Mouse (Mus musculus): ENCODE measurements at regions not wholly inside any gene's neighbourhood (a gene's known extent, or its start where the extent isn't known, plus 50 kb on each side); places are given as distances from the start of the nearest gene placed in this dataset.

DNA sequence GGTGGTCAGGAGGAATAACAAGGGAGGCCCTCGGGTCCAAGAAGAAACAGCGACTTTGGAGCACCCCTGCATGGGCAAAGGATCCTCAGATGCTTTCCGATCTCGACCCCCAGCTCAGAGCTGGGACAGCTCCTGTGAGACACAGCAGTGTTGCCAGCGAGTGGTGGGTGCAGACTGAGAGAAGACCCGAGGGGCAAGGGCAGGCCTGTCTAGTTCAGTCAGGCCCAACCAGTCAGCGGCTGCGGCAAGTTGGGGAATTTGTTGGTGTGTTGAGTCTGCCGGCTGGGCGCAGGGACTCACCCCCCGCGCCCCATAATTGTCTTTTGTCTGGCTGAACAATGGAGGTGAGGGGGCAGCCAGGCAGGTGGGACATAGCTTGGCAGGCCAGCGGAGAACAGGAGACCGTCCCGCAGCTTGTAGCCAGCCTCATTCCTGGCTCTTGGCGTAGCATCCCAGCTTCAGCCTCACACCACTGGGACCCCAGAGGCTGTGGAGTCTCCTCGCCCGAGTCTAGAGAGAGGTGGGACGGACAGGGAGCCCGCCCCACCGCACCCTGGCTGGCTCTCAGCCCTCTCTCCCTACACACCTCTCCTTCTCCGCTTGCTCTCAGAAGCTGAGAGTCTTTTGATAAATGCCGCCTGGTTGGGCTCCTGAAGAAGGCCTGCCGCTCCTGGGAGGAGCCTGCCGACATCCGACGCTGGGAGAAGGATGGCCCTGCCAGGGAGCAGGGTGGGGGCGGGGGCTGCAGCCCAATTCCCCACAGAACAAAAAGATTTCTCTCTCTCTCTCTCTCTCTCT, 96.5 kb upstream of the Pja1 start:
- no peak for ATAC-seq (replicated peaks in 1 of 2; ENCODE audit: insufficient read depth in 1 of 2, low FRiP score in 2 of 2, low TSS enrichment in 1 of 2, low read depth in 1 of 2, poor library complexity in 2 of 2, severe bottlenecking in 2 of 2)

DNA sequence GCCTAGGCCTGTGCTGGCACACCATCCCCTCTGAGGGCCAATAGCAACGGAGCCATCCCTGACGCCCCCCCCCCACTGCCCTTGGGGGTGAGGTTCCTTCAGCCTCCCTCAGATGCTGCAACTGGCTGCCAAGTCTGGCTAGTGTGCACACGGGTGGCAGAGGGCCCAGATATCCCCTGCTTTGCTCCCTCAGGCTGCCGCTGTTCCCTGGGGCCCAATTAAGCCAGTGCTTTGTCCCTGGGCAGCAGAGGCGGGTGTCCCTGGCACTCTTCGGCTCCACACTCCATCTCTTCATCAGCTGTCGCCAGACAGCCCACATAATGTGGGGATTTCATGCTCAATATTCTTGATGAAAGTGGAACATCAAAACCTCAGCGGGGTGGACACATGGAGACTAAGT, 90.9 kb upstream of the Pja1 start:
- no peak for ATAC-seq (replicated peaks in 1 of 2; ENCODE audit: insufficient read depth in 1 of 2, low FRiP score in 2 of 2, low TSS enrichment in 1 of 2, low read depth in 1 of 2, poor library complexity in 2 of 2, severe bottlenecking in 2 of 2)

- ATAC-seq (replicated peaks in 1 of 2; ENCODE audit: insufficient read depth in 1 of 2, low FRiP score in 2 of 2, low TSS enrichment in 1 of 2, low read depth in 1 of 2, poor library complexity in 2 of 2, severe bottlenecking in 2 of 2): no peak
These were observed 89.6 kb upstream of the Pja1 start for GRCm38 (mm10) chrX:99560699-99561098.

DNA sequence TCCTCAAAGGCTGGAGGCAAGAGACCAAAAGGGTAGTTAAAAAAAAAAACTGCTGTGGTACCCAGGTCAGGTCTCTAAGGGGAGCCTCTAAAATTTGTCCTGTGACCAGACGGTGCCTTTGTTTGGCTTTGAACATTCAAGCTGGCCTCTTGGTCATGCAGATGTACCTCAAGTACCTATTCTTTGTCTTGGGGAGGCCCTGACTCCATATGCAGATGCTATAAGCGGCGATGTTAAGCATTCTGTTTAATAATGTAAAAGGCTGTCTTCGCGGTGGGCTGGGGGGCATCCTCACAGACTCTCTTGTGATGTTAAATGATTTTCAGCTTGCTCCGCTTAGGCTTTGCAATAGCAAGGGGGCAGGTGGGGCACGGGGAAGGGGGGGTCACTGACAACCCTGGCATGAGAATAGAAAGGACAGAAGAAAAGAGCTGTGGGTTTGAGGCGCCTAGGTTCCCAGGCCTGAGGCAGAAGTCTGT, 85.8 kb upstream of the Pja1 start:
- no peak for ATAC-seq (replicated peaks in 1 of 2; ENCODE audit: insufficient read depth in 1 of 2, low FRiP score in 2 of 2, low TSS enrichment in 1 of 2, low read depth in 1 of 2, poor library complexity in 2 of 2, severe bottlenecking in 2 of 2)

- ATAC-seq (replicated peaks in 1 of 2; ENCODE audit: insufficient read depth in 1 of 2, low FRiP score in 2 of 2, low TSS enrichment in 1 of 2, low read depth in 1 of 2, poor library complexity in 2 of 2, severe bottlenecking in 2 of 2): no peak
These were observed 85.1 kb upstream of the Pja1 start for GRCm38 (mm10) chrX:99555976-99556781.

DNA sequence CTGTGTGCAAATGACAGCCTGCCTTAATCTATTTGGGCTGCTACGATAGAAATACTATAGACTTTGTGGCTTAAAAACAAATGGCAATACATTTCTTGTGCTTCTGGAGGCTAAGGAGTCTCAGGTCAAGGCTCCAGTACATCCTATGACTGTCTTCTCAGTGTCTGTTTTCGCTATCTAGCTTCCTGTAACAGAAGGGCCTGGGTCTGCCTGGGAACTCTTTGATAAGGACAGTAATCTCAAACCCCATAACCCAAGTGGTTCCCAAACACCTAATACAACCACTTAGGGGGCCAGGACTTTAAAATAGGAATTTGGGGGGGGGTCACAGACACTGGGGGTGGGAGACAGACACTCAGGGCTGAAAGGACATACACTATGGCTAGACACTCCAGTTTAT, 81.7 kb upstream of the Pja1 start:
- no peak for ATAC-seq (replicated peaks in 1 of 2; ENCODE audit: insufficient read depth in 1 of 2, low FRiP score in 2 of 2, low TSS enrichment in 1 of 2, low read depth in 1 of 2, poor library complexity in 2 of 2, severe bottlenecking in 2 of 2)

- ATAC-seq (replicated peaks in 1 of 2; ENCODE audit: insufficient read depth in 1 of 2, low FRiP score in 2 of 2, low TSS enrichment in 1 of 2, low read depth in 1 of 2, poor library complexity in 2 of 2, severe bottlenecking in 2 of 2): peak; percentile 32 to 82
These were observed 79.1 kb upstream of the Pja1 start for GRCm38 (mm10) chrX:99550057-99550760.

DNA sequence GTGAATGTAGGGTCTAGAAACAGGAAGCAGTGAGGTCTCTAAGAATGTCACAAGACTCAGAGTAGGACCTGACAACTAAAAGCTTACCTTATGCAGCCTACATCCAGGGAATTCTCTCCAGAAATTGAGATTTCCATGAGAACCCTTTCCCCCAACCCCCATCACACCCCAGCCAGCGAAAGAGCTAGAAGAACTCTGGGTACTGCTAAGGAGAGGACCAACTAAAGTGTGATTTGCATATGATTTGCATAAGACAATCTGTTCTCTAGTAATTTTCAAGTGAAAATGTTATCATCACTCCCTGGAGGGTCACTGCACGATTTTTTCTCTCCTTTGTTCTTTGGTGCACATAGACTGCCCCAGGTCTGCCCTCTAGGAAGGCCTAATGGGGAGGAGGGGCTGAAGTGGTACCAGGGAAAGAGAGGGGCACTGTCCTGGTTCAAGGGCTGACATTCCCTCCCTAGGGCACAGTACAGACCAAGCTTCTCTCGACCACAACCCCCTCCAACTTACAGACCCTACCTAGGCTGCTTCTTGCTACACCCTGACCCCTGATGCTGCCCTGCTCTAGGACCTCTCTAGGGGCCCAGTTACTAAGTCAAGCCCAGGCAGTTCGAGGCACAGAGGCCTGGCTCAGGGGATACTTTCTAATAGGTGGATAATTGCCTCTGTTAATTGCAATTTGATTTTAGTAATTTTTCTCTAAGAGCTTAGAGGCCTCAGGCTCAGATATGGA, 77.4 kb upstream of the Pja1 start:
- no peak for ATAC-seq (replicated peaks in 1 of 2; ENCODE audit: insufficient read depth in 1 of 2, low FRiP score in 2 of 2, low TSS enrichment in 1 of 2, low read depth in 1 of 2, poor library complexity in 2 of 2, severe bottlenecking in 2 of 2)

DNA sequence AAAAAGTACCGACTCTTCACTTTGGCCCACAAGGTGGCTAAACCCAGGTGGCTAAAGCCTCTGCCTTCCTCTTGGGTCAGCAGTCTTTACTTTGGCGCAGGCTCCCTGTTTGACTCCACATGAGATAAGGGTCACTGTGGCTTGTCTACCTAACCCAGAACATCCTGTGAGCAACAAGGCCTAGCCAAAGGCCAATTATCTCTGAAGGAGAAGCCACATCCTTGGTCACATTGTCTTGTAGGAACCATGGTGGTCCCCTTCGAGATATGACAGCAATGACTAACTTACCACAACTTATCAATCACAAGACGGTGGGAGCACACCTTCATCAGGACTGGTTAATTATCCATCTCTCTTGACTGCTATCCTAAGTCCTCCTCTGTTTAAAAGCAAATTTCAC, 73.3 kb upstream of the Pja1 start:
- no peak for ATAC-seq (replicated peaks in 1 of 2; ENCODE audit: insufficient read depth in 1 of 2, low FRiP score in 2 of 2, low TSS enrichment in 1 of 2, low read depth in 1 of 2, poor library complexity in 2 of 2, severe bottlenecking in 2 of 2)

- ATAC-seq (replicated peaks in 1 of 2; ENCODE audit: insufficient read depth in 1 of 2, low FRiP score in 2 of 2, low TSS enrichment in 1 of 2, low read depth in 1 of 2, poor library complexity in 2 of 2, severe bottlenecking in 2 of 2): no peak
These were observed 70.8 kb upstream of the Pja1 start for GRCm38 (mm10) chrX:99541916-99542315.

DNA sequence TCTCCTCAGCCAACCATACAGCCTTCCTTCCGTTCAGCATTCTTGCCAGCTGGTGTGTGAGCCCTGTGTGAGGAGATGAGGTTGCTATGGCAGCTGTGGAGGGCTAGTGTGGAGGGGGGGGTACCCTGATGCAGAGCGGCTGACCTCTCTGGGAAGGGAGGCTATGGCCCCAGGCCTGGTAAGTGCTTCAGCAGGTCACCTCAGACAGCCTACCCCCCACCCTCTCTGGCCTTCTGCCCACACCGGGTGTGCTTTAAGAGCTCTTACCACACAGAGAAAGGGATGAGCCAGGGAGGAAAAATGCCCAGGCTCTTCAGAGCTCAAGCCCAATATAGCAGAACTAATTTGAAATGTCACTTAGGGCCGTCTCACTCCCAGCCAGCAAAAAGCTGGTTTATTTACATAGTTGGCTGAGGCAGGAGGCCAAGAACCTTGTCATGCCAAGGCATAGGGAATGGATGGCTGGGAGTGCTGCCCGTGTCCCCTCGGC, 69.1 kb upstream of the Pja1 start:
- ATAC-seq (replicated peaks in 1 of 2; ENCODE audit: insufficient read depth in 1 of 2, low FRiP score in 2 of 2, low TSS enrichment in 1 of 2, low read depth in 1 of 2, poor library complexity in 2 of 2, severe bottlenecking in 2 of 2): peak; percentile 61 to 65

- peak in 1 of 2 experiments; percentile 26; a peak in 1 of 4 replicates for ATAC-seq (replicated peaks in 1 of 2; ENCODE audit: insufficient read depth in 1 of 2, low FRiP score in 2 of 2, low TSS enrichment in 1 of 2, low read depth in 1 of 2, poor library complexity in 2 of 2, severe bottlenecking in 2 of 2)
These were observed 68.6 kb upstream of the Pja1 start for GRCm38 (mm10) chrX:99539684-99540083.

DNA sequence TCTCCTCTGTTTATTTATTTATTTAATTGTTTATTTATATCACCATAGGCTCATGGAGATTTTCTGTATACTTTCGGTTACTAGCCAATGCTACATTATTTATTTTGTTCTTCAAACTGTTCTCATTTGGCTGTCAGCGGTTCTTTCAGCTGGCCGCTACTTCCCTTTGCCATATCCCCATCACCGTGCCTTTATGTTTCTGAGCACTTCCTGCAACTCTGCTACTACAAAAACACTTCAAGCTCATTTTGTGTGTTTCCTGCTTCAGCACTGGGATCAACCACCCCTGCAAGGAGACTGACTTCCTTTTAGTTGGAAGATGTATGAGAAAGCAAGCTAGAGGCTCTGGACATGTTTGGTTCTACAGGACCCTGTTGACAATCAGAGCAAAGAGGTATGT, 66.7 kb upstream of the Pja1 start:
- peak in 1 of 2 experiments; percentile 43; a peak in 2 of 4 replicates for ATAC-seq (replicated peaks in 1 of 2; ENCODE audit: insufficient read depth in 1 of 2, low FRiP score in 2 of 2, low TSS enrichment in 1 of 2, low read depth in 1 of 2, poor library complexity in 2 of 2, severe bottlenecking in 2 of 2)

- no peak for ATAC-seq (replicated peaks in 1 of 2; ENCODE audit: insufficient read depth in 1 of 2, low FRiP score in 2 of 2, low TSS enrichment in 1 of 2, low read depth in 1 of 2, poor library complexity in 2 of 2, severe bottlenecking in 2 of 2)
These were observed 63.8 kb upstream of the Pja1 start for GRCm38 (mm10) chrX:99534922-99535321.

GRCm38 (mm10) chrX:99531154-99531553, 60.1 kb upstream of the Pja1 start:
- no peak for ATAC-seq (replicated peaks in 1 of 2; ENCODE audit: insufficient read depth in 1 of 2, low FRiP score in 2 of 2, low TSS enrichment in 1 of 2, low read depth in 1 of 2, poor library complexity in 2 of 2, severe bottlenecking in 2 of 2)

DNA sequence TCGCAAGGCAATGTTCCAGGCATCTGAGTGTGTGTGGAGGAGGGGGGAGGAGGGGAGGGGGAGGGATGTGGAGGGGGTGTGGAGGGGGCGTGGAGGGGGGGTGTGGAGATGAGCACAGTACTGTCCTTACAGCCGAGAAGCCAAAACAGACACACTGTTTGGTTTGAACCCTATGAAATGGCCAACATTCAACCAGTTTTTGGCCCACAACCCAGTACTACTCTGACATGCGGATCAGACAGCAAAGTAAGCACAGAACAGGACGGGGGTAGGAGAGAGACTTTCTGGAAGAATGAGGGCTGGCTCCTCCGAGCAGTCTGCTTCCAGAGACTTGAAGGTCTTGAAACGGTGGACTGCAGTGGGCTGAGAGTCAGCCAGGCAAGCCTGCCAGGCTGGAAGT, 59.4 kb upstream of the Pja1 start:
- ATAC-seq (replicated peaks in 1 of 2; ENCODE audit: insufficient read depth in 1 of 2, low FRiP score in 2 of 2, low TSS enrichment in 1 of 2, low read depth in 1 of 2, poor library complexity in 2 of 2, severe bottlenecking in 2 of 2): no peak

GRCm38 (mm10) chrX:99523306-99523705, 52.2 kb upstream of the Pja1 start:
- peak; percentile 73 to 84 for ATAC-seq (replicated peaks in 1 of 2; ENCODE audit: insufficient read depth in 1 of 2, low FRiP score in 2 of 2, low TSS enrichment in 1 of 2, low read depth in 1 of 2, poor library complexity in 2 of 2, severe bottlenecking in 2 of 2)

All from hematopoietic stem cell, adult 5-6 weeks (primary cell).